ENCODE assay signal across 8 mouse cellular contexts in the genomic region with DNA sequence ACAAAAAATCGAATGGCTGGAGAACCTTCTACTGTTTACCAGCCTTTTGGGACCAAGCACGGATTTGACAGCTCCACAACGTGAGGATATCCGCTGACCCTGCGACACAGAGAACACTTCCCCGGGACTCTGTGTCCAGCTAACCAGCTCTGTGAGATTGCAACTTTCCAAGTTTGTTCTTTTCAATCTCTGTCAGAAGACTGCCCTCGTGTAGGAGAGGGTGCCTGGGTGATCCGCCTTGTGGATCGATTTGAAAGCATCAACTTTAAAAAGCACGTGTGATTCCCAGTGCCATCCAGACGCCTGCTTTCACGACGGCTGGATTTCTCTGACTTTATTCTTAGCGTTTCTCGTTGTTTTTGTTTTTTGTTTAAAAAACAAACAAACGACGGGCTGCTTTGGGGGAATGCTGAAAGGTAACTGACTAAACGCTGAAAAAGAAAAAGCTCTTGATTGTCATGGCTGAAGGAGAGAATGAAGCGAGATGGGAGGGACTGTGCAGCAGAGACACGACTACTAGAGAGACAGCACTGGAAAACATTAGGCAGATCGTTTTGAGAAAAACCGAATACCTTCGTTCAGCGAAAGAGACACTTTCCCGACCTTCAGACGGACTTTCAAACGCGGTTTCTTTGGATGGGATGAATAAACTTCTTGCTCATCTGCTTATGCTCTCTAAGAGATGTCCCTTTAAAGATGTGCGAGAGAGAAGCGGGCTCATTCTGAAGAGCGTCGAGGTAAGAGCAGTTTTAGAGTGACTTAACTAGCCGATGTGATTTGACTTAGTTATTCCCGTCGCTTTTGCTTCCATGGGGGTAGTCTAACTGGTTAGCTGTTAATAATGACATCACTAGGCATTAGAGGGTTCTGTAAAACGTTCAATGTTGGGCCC. TPM values are rescaled to one million over a fixed set of nuclear protein-coding genes. Genes with fewer than 3 reads are reported as not detected.
DNase-seq lines count a peak whose midpoint lies in the region; ATAC-seq and TF ChIP-seq lines count a peak whose summit lies in the region.

No protein-coding gene starts in this region.

- peak overlapping the region; percentile 90 for H3K4me3 ChIP-seq in cerebellum, adult 2 months (replicated peaks; ENCODE audit: insufficient read depth, low read depth, low read length)
- H3K4me3 ChIP-seq in testis, adult 2 months (ENCODE audit: control insufficient read depth, low read depth, low read length), result peak overlapping the region; percentile 81
- H3K4me3 ChIP-seq in intestine, embryonic 14.5 days (ENCODE audit: low read depth, low read length), result peak overlapping the region; percentile 73

- peaks cover 7% of the 10 kb centered on the region for H3K4me1 ChIP-seq in cerebellum, adult 2 months (ENCODE audit: control insufficient read depth, insufficient read depth, low read length)
- H3K4me1 ChIP-seq in testis, adult 2 months (ENCODE audit: control insufficient read depth, insufficient read depth, low read length), result peaks cover 7% of the 10 kb centered on the region
- H3K4me1 ChIP-seq in intestine, embryonic 14.5 days (replicated peaks; ENCODE audit: control insufficient read depth, insufficient read depth, low read length), result peaks cover 21% of the 10 kb centered on the region

- H3K4me2 ChIP-seq in intestine, embryonic 14.5 days (ENCODE audit: low read length), result peak overlapping the region; percentile 85

- TF ChIP-seq CTCF in cerebellum, adult 2 months (IDR thresholded peaks at IDR 0.05; ENCODE audit: borderline replicate concordance, insufficient read depth, low read depth, low read length), result no peak
- TF ChIP-seq CTCF in testis, adult 2 months (IDR thresholded peaks at IDR 0.05; ENCODE audit: control insufficient read depth, insufficient read depth, insufficient replicate concordance, low read depth, low read length), result no peak

- no peak for DNase-seq in cerebellum, adult 2 months
- no peak for DNase-seq in cerebellum, adult 11-12 months
- DNase-seq in testis, postnatal 14 days (ENCODE audit: low spot score), result no peak
- DNase-seq in intestine, embryonic 14.5 days (ENCODE audit: low spot score), result peak; percentile 59
- peak; percentile 51 for DNase-seq in naive thymus-derived CD4-positive, alpha-beta T cell, adult 2 months (ENCODE audit: low read depth)
- DNase-seq in spleen, adult 18-20 months, result no peak
- DNase-seq in thymus, postnatal 10 days (ENCODE audit: low spot score in 2 of 2), result no peak

- H3K27me3 ChIP-seq in cerebellum, adult 2 months (ENCODE audit: control insufficient read depth, insufficient read depth, low read length), result no peaks in the 10 kb centered on the region
- no peaks in the 10 kb centered on the region for H3K27me3 ChIP-seq in testis, adult 2 months (ENCODE audit: control insufficient read depth, insufficient read depth, low read length)
- H3K27me3 ChIP-seq in intestine, embryonic 14.5 days (replicated peaks; ENCODE audit: control insufficient read depth, insufficient read depth, low read length), result no peaks in the 10 kb centered on the region

- 0 out of 2 replicates have a peak, but pooled peaks cover 5% of the 10 kb centered on the region for H3K9me3 ChIP-seq in intestine, embryonic 14.5 days (ENCODE audit: control insufficient read depth, low read length)

- no peaks in the 10 kb centered on the region; the same call in 1 of the 2 replicates for H3K36me3 ChIP-seq in testis, adult 2 months (ENCODE audit: control insufficient read depth, insufficient read depth, low read length)
- no peaks in the 10 kb centered on the region for H3K36me3 ChIP-seq in intestine, embryonic 14.5 days (ENCODE audit: control insufficient read depth, insufficient read depth, low read length)

- no peak for TF ChIP-seq POLR2A in cerebellum, adult 2 months (IDR thresholded peaks at IDR 0.05; ENCODE audit: borderline replicate concordance, insufficient read depth, low read length)
- no peak; the same call in 1 of the 2 replicates for TF ChIP-seq POLR2A in testis, adult 2 months (IDR thresholded peaks at IDR 0.05; ENCODE audit: control insufficient read depth, low read depth, low read length)

- H3K27ac ChIP-seq in cerebellum, adult 2 months (ENCODE audit: insufficient read depth, low read length), result no peak overlapping the region
- peak overlapping the region; percentile 75 for H3K27ac ChIP-seq in testis, adult 2 months (ENCODE audit: control insufficient read depth, insufficient read depth, low read depth, low read length)
- peak overlapping the region; percentile 91 for H3K27ac ChIP-seq in intestine, embryonic 14.5 days (ENCODE audit: low read depth)

- WGBS in cerebellum, adult 2 months, result under 1% methylated on average over 36 of the region's 36 CpGs
- WGBS in intestine, embryonic 14.5 days, result under 1% methylated on average over 36 of the region's 36 CpGs

- peak overlapping the region; percentile 69 for H3K9ac ChIP-seq in intestine, embryonic 14.5 days (ENCODE audit: low read length)

- ATAC-seq in intestine, embryonic 14.5 days (replicated peaks; ENCODE audit: low FRiP score, low TSS enrichment, low read depth), result no peak

RNA-seq across cellular contexts. Expression of gene Sesn1, which starts 1.1 kb away (rescaled TPM):
- 67.7 and 76.9 TPM in 2 replicates for polyA plus RNA-seq in cerebellum, adult 2 months (2012; rRNA removed)
- 9.9 and 12.7 TPM in 2 replicates for polyA plus RNA-seq in testis, adult 2 months (2012; rRNA removed)
- polyA plus RNA-seq in intestine, embryonic 14.5 days (2014; fragmentation: Nextera tagmentation; extraction: Ambion mirVana), result 32.7 and 35.2 TPM in 2 replicates

RNA-seq across cellular contexts. Expression of gene Cep57l1, which starts 1.1 kb away (rescaled TPM):
- polyA plus RNA-seq in cerebellum, adult 2 months (2012; rRNA removed), result 5.3 and 5.4 TPM in 2 replicates
- 15.0 and 18.9 TPM in 2 replicates for polyA plus RNA-seq in testis, adult 2 months (2012; rRNA removed)
- 18.4 and 20.1 TPM in 2 replicates for polyA plus RNA-seq in intestine, embryonic 14.5 days (2014; fragmentation: Nextera tagmentation; extraction: Ambion mirVana)

Comparison
In these comparisons a context has a peak if more than half of its experiments do, and no peak if none do; other contexts are left out.
1. DNase-seq: peak in intestine, embryonic 14.5 days (single experiment) and naive thymus-derived CD4-positive, alpha-beta T cell, adult 2 months (single experiment); none in cerebellum, adult 2 months (0 of 2), cerebellum, adult 11-12 months (single experiment), testis, postnatal 14 days (single experiment), spleen, adult 18-20 months (0 of 2) and thymus, postnatal 10 days (0 of 2).
2. Peak in every context shown above with its lines, with median percentiles within 50 percentile points of each other: H3K4me3 ChIP-seq.